Mouse (Mus musculus): ENCODE data around the gene Gpm6b. TPM values are rescaled to one million over a fixed set of nuclear protein-coding genes. Genes with fewer than 3 reads are reported as not detected.

Gene Gpm6b
- polyA plus RNA-seq, 1 experiment from 2014 or later = 12.4 TPM

DNA sequence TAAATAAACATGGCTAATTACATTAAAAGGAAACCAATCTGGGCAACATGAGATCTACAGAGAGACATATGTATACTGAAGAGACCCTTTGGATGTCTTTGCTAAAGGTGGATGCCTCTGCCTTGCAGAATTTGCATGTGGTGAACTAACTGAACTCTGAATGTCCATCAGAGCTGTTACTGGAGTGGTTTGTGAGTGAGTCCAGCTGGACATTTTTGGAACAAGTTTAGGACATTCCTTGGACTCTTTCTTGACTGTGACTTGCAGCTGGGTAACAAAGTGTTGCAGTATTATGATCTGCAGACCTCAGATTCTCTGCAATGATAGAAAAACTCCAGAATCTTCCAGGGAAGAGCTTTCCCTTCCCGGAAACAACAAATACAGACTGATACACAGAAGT is 41.1 kb downstream of the Gpm6b start:
- no peaks in the 10 kb centered on the region for H3K9me3 ChIP-seq (ENCODE audit: control insufficient read depth, low read length)
- H3K9ac ChIP-seq (ENCODE audit: low read length) = no peak overlapping the region
- WGBS = 83% methylated on average over 1 of the region's 1 CpGs
- no peaks in the 10 kb centered on the region for H3K36me3 ChIP-seq (ENCODE audit: control insufficient read depth, insufficient read depth, low read length)
- H3K27me3 ChIP-seq (ENCODE audit: control insufficient read depth, insufficient read depth, low read length) = no peaks in the 10 kb centered on the region; the same call in 1 of the 2 replicates
- H3K4me3 ChIP-seq (ENCODE audit: low read depth, low read length) = no peak overlapping the region
- DNase-seq (ENCODE audit: low spot score) (no peak), ATAC-seq (ENCODE audit: insufficient number of reproducible peaks, low FRiP score, low TSS enrichment, low read depth) (no peak)
- H3K4me2 ChIP-seq (ENCODE audit: low read depth, severe bottlenecking) = no peak overlapping the region
- H3K4me1 ChIP-seq (ENCODE audit: control insufficient read depth, insufficient read depth, low read length) = no peaks in the 10 kb centered on the region
- H3K27ac ChIP-seq (replicated peaks; ENCODE audit: low read depth, low read length) = no peak overlapping the region

DNA sequence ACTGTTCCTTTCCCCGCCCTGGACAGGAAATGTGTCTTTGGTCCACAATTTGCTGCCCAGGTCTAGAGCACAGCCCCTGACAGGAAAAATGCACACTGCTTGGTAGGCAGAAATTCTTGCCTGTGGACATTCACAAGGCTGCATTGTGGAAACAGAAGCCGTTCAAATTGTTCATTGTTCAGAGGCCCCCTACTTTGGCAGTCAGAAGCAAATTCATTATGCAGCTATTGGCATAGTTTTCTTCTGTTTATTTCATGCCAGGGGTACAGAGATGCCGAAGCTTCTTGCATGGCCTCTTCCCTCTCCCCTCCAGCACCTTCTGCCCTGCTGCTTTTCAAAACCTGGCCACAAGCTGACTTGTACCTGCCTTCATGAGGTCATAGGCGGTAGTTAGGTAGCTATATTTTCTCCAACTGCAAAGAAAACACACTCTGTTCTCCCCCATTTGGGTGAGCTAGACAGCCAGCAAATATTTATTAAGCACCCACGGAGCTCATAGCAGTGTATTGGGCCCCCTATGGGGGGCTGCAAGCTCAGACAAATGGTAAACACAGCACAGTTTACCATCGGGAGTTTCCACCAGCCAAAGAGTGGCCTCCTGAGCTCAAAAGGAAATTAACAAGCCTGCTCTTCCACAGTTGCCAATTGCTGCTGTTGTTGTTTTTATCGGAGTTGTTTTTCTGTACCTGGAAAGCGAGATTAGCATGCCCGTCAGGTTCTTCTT is 48.2 kb downstream of the Gpm6b start:
- Histone ChIP-seq H3K36me3 (ENCODE audit: control insufficient read depth, insufficient read depth, low read length) (no peaks in the 10 kb centered on the region), H3K4me1 (ENCODE audit: control insufficient read depth, insufficient read depth, low read length) (no peaks in the 10 kb centered on the region), H3K27ac (replicated peaks; ENCODE audit: low read depth, low read length) (no peak overlapping the region), H3K4me2 (ENCODE audit: low read depth, severe bottlenecking) (no peak overlapping the region), H3K27me3 (ENCODE audit: control insufficient read depth, insufficient read depth, low read length) (peaks cover 8% of the 10 kb centered on the region), H3K9ac (ENCODE audit: low read length) (no peak overlapping the region), H3K9me3 (ENCODE audit: control insufficient read depth, low read length) (no peaks in the 10 kb centered on the region), H3K4me3 (ENCODE audit: low read depth, low read length) (no peak overlapping the region)
- ATAC-seq (ENCODE audit: insufficient number of reproducible peaks, low FRiP score, low TSS enrichment, low read depth) (no peak), DNase-seq (ENCODE audit: low spot score) (no peak)
- 66% methylated on average over 9 of the region's 9 CpGs for WGBS

GRCm38 (mm10) chrX:166291266-166291665 is 52.6 kb downstream of the Gpm6b start:
- no peaks in the 10 kb centered on the region for H3K4me1 ChIP-seq (ENCODE audit: control insufficient read depth, insufficient read depth, low read length)
- no peaks in the 10 kb centered on the region for H3K36me3 ChIP-seq (ENCODE audit: control insufficient read depth, insufficient read depth, low read length)
- H3K9me3 ChIP-seq (ENCODE audit: control insufficient read depth, low read length) = no peaks in the 10 kb centered on the region
- no peak for DNase-seq (ENCODE audit: low spot score)
- no peak overlapping the region for H3K4me2 ChIP-seq (ENCODE audit: low read depth, severe bottlenecking)
- 67% methylated on average over 3 of the region's 3 CpGs for WGBS
- H3K27me3 ChIP-seq (ENCODE audit: control insufficient read depth, insufficient read depth, low read length) = peaks cover 8% of the 10 kb centered on the region
- H3K27ac ChIP-seq (replicated peaks; ENCODE audit: low read depth, low read length) = no peak overlapping the region
- H3K4me3 ChIP-seq (ENCODE audit: low read depth, low read length) = no peak overlapping the region
- H3K9ac ChIP-seq (ENCODE audit: low read length) = no peak overlapping the region
- ATAC-seq (ENCODE audit: insufficient number of reproducible peaks, low FRiP score, low TSS enrichment, low read depth) = no peak

- no peak overlapping the region for H3K4me3 ChIP-seq (ENCODE audit: low read depth, low read length)
- WGBS = 82% methylated on average over 3 of the region's 3 CpGs
These were observed 54.8 kb downstream of the Gpm6b start for GRCm38 (mm10) chrX:166293465-166293864.

GRCm38 (mm10) chrX:166302791-166303190 is 64.1 kb downstream of the Gpm6b start:
- DNase-seq (ENCODE audit: low spot score) = no peak
- 0 out of 2 replicates have a peak, but pooled peaks cover 5% of the 10 kb centered on the region for H3K27me3 ChIP-seq (ENCODE audit: control insufficient read depth, insufficient read depth, low read length)
- H3K4me2 ChIP-seq (ENCODE audit: low read depth, severe bottlenecking) = no peak overlapping the region
- H3K9me3 ChIP-seq (ENCODE audit: control insufficient read depth, low read length) = no peaks in the 10 kb centered on the region
- no peaks in the 10 kb centered on the region for H3K4me1 ChIP-seq (ENCODE audit: control insufficient read depth, insufficient read depth, low read length)
- WGBS = 82% methylated on average over 2 of the region's 2 CpGs
- H3K36me3 ChIP-seq (ENCODE audit: control insufficient read depth, insufficient read depth, low read length) = no peaks in the 10 kb centered on the region
- H3K4me3 ChIP-seq (ENCODE audit: low read depth, low read length) = no peak overlapping the region
- H3K27ac ChIP-seq (replicated peaks; ENCODE audit: low read depth, low read length) = no peak overlapping the region
- H3K9ac ChIP-seq (ENCODE audit: low read length) = no peak overlapping the region
- ATAC-seq (ENCODE audit: insufficient number of reproducible peaks, low FRiP score, low TSS enrichment, low read depth) = no peak

More at GRCm38 (mm10) chrX:166293465-166293864, 54.8 kb downstream of the Gpm6b start:
- no peak overlapping the region for H3K9ac ChIP-seq (ENCODE audit: low read length)
- H3K36me3 ChIP-seq (ENCODE audit: control insufficient read depth, insufficient read depth, low read length) = no peaks in the 10 kb centered on the region
- no peak overlapping the region for H3K4me2 ChIP-seq (ENCODE audit: low read depth, severe bottlenecking)
- no peak for ATAC-seq (ENCODE audit: insufficient number of reproducible peaks, low FRiP score, low TSS enrichment, low read depth)
- no peaks in the 10 kb centered on the region for H3K9me3 ChIP-seq (ENCODE audit: control insufficient read depth, low read length)
- H3K27me3 ChIP-seq (ENCODE audit: control insufficient read depth, insufficient read depth, low read length) = peaks cover 4% of the 10 kb centered on the region; the same call in 1 of the 2 replicates
- H3K27ac ChIP-seq (replicated peaks; ENCODE audit: low read depth, low read length) = no peak overlapping the region
- DNase-seq (ENCODE audit: low spot score) = no peak
- no peaks in the 10 kb centered on the region for H3K4me1 ChIP-seq (ENCODE audit: control insufficient read depth, insufficient read depth, low read length)

DNA sequence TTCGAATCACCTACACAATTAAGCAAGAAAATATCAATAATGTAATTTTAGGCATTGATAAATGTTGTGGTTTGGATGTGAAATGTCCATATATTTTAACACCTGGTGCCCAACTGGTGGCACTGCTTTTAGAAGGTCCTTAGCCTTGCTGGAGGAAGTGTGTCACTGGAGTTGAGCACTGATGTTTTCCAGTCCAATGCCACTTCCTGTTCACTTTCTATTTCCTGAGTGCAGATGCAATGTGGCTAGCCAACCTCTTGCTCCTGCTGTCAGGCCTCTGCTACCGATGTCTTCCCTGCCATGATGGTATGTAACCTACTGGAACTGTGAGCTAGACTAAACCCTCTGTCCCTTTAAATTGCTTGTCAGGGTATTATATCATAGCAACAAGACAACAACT is 65.6 kb downstream of the Gpm6b start:
- WGBS = 85% methylated on average over 2 of the region's 2 CpGs
- ATAC-seq (ENCODE audit: insufficient number of reproducible peaks, low FRiP score, low TSS enrichment, low read depth) (no peak), DNase-seq (ENCODE audit: low spot score) (no peak)
- no peaks in the 10 kb centered on the region for H3K4me1 ChIP-seq (ENCODE audit: control insufficient read depth, insufficient read depth, low read length)
- no peak overlapping the region for H3K27ac ChIP-seq (replicated peaks; ENCODE audit: low read depth, low read length)
- H3K4me3 ChIP-seq (ENCODE audit: low read depth, low read length) = no peak overlapping the region
- H3K4me2 ChIP-seq (ENCODE audit: low read depth, severe bottlenecking) = no peak overlapping the region
- H3K9ac ChIP-seq (ENCODE audit: low read length) = no peak overlapping the region
- 0 out of 2 replicates have a peak, but pooled peaks cover 5% of the 10 kb centered on the region for H3K27me3 ChIP-seq (ENCODE audit: control insufficient read depth, insufficient read depth, low read length)
- H3K9me3 ChIP-seq (ENCODE audit: control insufficient read depth, low read length) = no peaks in the 10 kb centered on the region
- no peaks in the 10 kb centered on the region for H3K36me3 ChIP-seq (ENCODE audit: control insufficient read depth, insufficient read depth, low read length)

DNA sequence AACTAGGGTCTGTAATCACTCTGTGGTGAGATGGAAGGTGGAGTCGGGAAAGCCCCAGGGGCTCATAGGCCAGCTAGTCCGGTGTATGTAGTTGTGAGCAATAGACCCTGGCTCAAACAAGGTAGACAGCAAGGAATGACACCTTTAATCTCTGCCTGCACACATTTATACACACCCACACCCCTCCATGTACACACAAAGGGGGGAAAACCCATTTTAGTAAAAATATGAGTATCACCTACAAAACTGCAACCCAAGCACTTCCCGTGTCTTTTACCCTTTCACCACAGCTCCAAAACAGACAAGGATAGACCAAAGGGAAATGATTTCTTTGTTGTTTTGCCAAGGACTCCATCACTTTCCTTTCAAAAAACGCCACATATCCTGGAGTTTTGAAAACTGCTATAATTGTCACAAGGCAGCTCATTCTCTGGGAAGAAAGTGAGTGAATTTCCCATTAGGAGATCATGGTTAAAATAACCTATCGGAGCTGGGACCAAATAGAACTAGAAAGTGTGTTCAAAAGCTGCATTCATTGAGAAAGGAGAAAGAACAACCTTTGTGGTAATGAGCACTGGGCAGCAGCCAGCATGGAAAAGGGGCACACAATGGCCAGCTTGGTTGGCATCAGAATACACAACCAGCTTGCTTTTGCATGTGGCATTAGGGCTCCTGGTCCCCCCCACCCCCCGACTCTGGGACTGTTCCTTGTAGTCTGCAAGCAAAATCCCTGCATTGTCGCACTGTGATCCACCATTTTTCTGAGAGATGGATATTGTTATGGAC is 68.9 kb downstream of the Gpm6b start:
- no peak overlapping the region for H3K4me3 ChIP-seq (ENCODE audit: low read depth, low read length)
- no peaks in the 10 kb centered on the region for H3K4me1 ChIP-seq (ENCODE audit: control insufficient read depth, insufficient read depth, low read length)
- no peak overlapping the region for H3K27ac ChIP-seq (replicated peaks; ENCODE audit: low read depth, low read length)
- no peaks in the 10 kb centered on the region for H3K9me3 ChIP-seq (ENCODE audit: control insufficient read depth, low read length)
- no peak overlapping the region for H3K9ac ChIP-seq (ENCODE audit: low read length)
- ATAC-seq (ENCODE audit: insufficient number of reproducible peaks, low FRiP score, low TSS enrichment, low read depth) (no peak), DNase-seq (ENCODE audit: low spot score) (no peak)
- WGBS = 88% methylated on average over 7 of the region's 7 CpGs
- H3K27me3 ChIP-seq (ENCODE audit: control insufficient read depth, insufficient read depth, low read length) = 0 out of 2 replicates have a peak, but pooled peaks cover 5% of the 10 kb centered on the region
- H3K4me2 ChIP-seq (ENCODE audit: low read depth, severe bottlenecking) = no peak overlapping the region
- no peaks in the 10 kb centered on the region for H3K36me3 ChIP-seq (ENCODE audit: control insufficient read depth, insufficient read depth, low read length)

DNA sequence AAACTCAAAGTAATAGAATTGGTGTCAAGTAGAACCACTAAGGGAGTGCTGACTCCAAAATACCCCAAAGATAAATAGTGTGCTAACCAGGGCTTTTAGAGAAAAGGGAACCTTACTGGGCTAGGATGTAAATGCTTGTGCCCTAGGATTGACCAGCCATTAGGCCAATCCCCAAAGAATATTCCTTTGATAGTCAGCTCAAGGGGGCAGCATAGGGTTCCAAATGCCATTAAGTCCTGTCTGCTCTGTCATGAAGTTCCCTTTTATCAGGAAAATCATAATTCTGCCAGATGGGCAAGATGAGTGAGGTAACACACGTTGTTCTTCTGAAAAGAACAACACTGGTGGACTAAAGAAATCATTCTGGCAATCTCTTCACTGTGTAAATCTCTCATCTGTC is 70.1 kb downstream of the Gpm6b start:
- ATAC-seq (ENCODE audit: insufficient number of reproducible peaks, low FRiP score, low TSS enrichment, low read depth) = no peak
- 55% methylated on average over 1 of the region's 1 CpGs for WGBS
- no peaks in the 10 kb centered on the region for H3K9me3 ChIP-seq (ENCODE audit: control insufficient read depth, low read length)

More for the DNA sequence above, 70.1 kb downstream of the Gpm6b start:
- no peaks in the 10 kb centered on the region for H3K36me3 ChIP-seq (ENCODE audit: control insufficient read depth, insufficient read depth, low read length)
- DNase-seq (ENCODE audit: low spot score) = no peak
- H3K4me1 ChIP-seq (ENCODE audit: control insufficient read depth, insufficient read depth, low read length) = no peaks in the 10 kb centered on the region
- H3K27me3 ChIP-seq (ENCODE audit: control insufficient read depth, insufficient read depth, low read length) = 0 out of 2 replicates have a peak, but pooled peaks cover 5% of the 10 kb centered on the region
- H3K4me2 ChIP-seq (ENCODE audit: low read depth, severe bottlenecking) = no peak overlapping the region
- H3K27ac ChIP-seq (replicated peaks; ENCODE audit: low read depth, low read length) = no peak overlapping the region
- no peak overlapping the region for H3K9ac ChIP-seq (ENCODE audit: low read length)
- H3K4me3 ChIP-seq (ENCODE audit: low read depth, low read length) = no peak overlapping the region
